Comparison of ENCODE assay signal across 8 mouse cellular contexts in genomic region chr19:32390116-32390515, GRCm38 (mm10). TPM values are rescaled to one million over a fixed set of nuclear protein-coding genes. Genes with fewer than 3 reads are reported as not detected.
DNase-seq lines count a peak whose midpoint lies in the region; ATAC-seq lines count a peak whose summit lies in the region.

No protein-coding gene starts in this region.

- H3K9me3 ChIP-seq in kidney, embryonic 16.5 days (ENCODE audit: low read length) = no peaks in the 10 kb centered on the region
- H3K9me3 ChIP-seq in embryonic facial prominence, embryonic 13.5 days = no peaks in the 10 kb centered on the region
- H3K9me3 ChIP-seq in intestine, embryonic 14.5 days (ENCODE audit: control insufficient read depth, low read length) = no peaks in the 10 kb centered on the region
- no peaks in the 10 kb centered on the region for H3K9me3 ChIP-seq in neural tube, embryonic 11.5 days (ENCODE audit: control insufficient read depth, low read length)

- H3K4me1 ChIP-seq in kidney, embryonic 16.5 days (ENCODE audit: insufficient read depth, low read length) = peaks cover 31% of the 10 kb centered on the region
- peaks cover 20% of the 10 kb centered on the region for H3K4me1 ChIP-seq in embryonic facial prominence, embryonic 13.5 days
- peaks cover 11% of the 10 kb centered on the region; the same call in 1 of the 2 replicates for H3K4me1 ChIP-seq in intestine, embryonic 14.5 days (replicated peaks; ENCODE audit: control insufficient read depth, insufficient read depth, low read length)
- H3K4me1 ChIP-seq in neural tube, embryonic 11.5 days (ENCODE audit: control insufficient read depth, insufficient read depth, low read length) = peaks cover 8% of the 10 kb centered on the region

- peak overlapping the region; percentile 96 for H3K4me2 ChIP-seq in kidney, embryonic 16.5 days (replicated peaks; ENCODE audit: low read depth, low read length)
- peak overlapping the region; percentile 95 for H3K4me2 ChIP-seq in embryonic facial prominence, embryonic 13.5 days
- H3K4me2 ChIP-seq in intestine, embryonic 14.5 days (ENCODE audit: low read length) = peak overlapping the region; percentile 95
- peak overlapping the region; percentile 91 for H3K4me2 ChIP-seq in neural tube, embryonic 11.5 days (ENCODE audit: low read depth)

- peak overlapping the region; percentile 92 for H3K9ac ChIP-seq in kidney, embryonic 16.5 days (replicated peaks; ENCODE audit: low read length)
- peak overlapping the region; percentile 86; the same call in 1 of the 2 replicates for H3K9ac ChIP-seq in embryonic facial prominence, embryonic 13.5 days
- peak overlapping the region; percentile 84 for H3K9ac ChIP-seq in intestine, embryonic 14.5 days (ENCODE audit: low read length)
- H3K9ac ChIP-seq in neural tube, embryonic 11.5 days (ENCODE audit: low read length) = no peak overlapping the region

- no peak for ATAC-seq in kidney, embryonic 16.5 days (ENCODE audit: low FRiP score, low TSS enrichment)
- ATAC-seq in embryonic facial prominence, embryonic 13.5 days (ENCODE audit: insufficient number of reproducible peaks, insufficient read depth, low FRiP score, low TSS enrichment, low read depth) = no peak
- ATAC-seq in intestine, embryonic 14.5 days (replicated peaks; ENCODE audit: low FRiP score, low TSS enrichment, low read depth) = no peak
- no peak for ATAC-seq in neural tube, embryonic 11.5 days (ENCODE audit: insufficient read depth, low FRiP score, low TSS enrichment)
- ATAC-seq in cerebellum, adult (ENCODE audit: insufficient number of reproducible peaks, low FRiP score, low TSS enrichment) = no peak

- H3K36me3 ChIP-seq in kidney, embryonic 16.5 days (ENCODE audit: insufficient read depth, low read length) = no peaks in the 10 kb centered on the region
- peaks cover 3% of the 10 kb centered on the region; the same call in 1 of the 2 replicates for H3K36me3 ChIP-seq in embryonic facial prominence, embryonic 13.5 days
- H3K36me3 ChIP-seq in intestine, embryonic 14.5 days (ENCODE audit: control insufficient read depth, insufficient read depth, low read length) = no peaks in the 10 kb centered on the region; the same call in 1 of the 2 replicates
- H3K36me3 ChIP-seq in neural tube, embryonic 11.5 days (ENCODE audit: control insufficient read depth, insufficient read depth, low read length) = no peaks in the 10 kb centered on the region

- no peak overlapping the region for H3K27ac ChIP-seq in kidney, embryonic 16.5 days (ENCODE audit: low read length)
- H3K27ac ChIP-seq in embryonic facial prominence, embryonic 13.5 days = no peak overlapping the region
- H3K27ac ChIP-seq in intestine, embryonic 14.5 days (ENCODE audit: low read depth) = no peak overlapping the region
- H3K27ac ChIP-seq in neural tube, embryonic 11.5 days (ENCODE audit: low read depth, low read length) = no peak overlapping the region

- DNase-seq in kidney, adult 9 months = no peak
- DNase-seq in intestine, embryonic 14.5 days (ENCODE audit: low spot score) = peak; percentile 57
- no peak for DNase-seq in neural tube, embryonic 11.5 days (ENCODE audit: low spot score)
- no peak for DNase-seq in urinary bladder, postnatal 4 days (ENCODE audit: low spot score in 2 of 2)
- DNase-seq in thymus, postnatal 25 days = no peak

- 71% methylated on average over 7 of the region's 7 CpGs for WGBS in kidney, embryonic 16.5 days
- WGBS in embryonic facial prominence, embryonic 13.5 days = 86% methylated on average over 7 of the region's 7 CpGs
- 55% methylated on average over 7 of the region's 7 CpGs for WGBS in intestine, embryonic 14.5 days
- 86% methylated on average over 7 of the region's 7 CpGs for WGBS in neural tube, embryonic 11.5 days

- no peaks in the 10 kb centered on the region for H3K27me3 ChIP-seq in kidney, embryonic 16.5 days (ENCODE audit: insufficient read depth, low read length)
- H3K27me3 ChIP-seq in embryonic facial prominence, embryonic 13.5 days = no peaks in the 10 kb centered on the region
- H3K27me3 ChIP-seq in intestine, embryonic 14.5 days (replicated peaks; ENCODE audit: control insufficient read depth, insufficient read depth, low read length) = no peaks in the 10 kb centered on the region
- H3K27me3 ChIP-seq in neural tube, embryonic 11.5 days (ENCODE audit: control insufficient read depth, insufficient read depth, low read length) = no peaks in the 10 kb centered on the region

- H3K4me3 ChIP-seq in kidney, embryonic 16.5 days (ENCODE audit: low read length) = peak overlapping the region; percentile 91
- peak overlapping the region; percentile 83 for H3K4me3 ChIP-seq in embryonic facial prominence, embryonic 13.5 days
- peak overlapping the region; percentile 77 for H3K4me3 ChIP-seq in intestine, embryonic 14.5 days (ENCODE audit: low read depth, low read length)
- peak overlapping the region; percentile 81 for H3K4me3 ChIP-seq in neural tube, embryonic 11.5 days (ENCODE audit: low read depth, low read length)

RNA-seq across cellular contexts. Expression of gene Sgms1, which starts 0.6 kb away (rescaled TPM):
- polyA plus RNA-seq in kidney, embryonic 16.5 days (2015; fragmentation: Nextera tagmentation; extraction: Ambion mirVana) = 59.5 and 65.5 TPM in 2 replicates
- polyA plus RNA-seq in embryonic facial prominence, embryonic 13.5 days (2015; fragmentation: Nextera tagmentation; extraction: Ambion mirVana) = 28.8 and 35.6 TPM in 2 replicates
- 37.5 and 38.2 TPM in 2 replicates for polyA plus RNA-seq in intestine, embryonic 14.5 days (2014; fragmentation: Nextera tagmentation; extraction: Ambion mirVana)
- 11.0 and 14.1 TPM in 2 replicates for polyA plus RNA-seq in neural tube, embryonic 11.5 days (2014; fragmentation: Nextera tagmentation; extraction: Ambion mirVana)
